Mouse (Mus musculus) gastrocnemius, postnatal 14 days (tissue): ENCODE measurements around the gene Hcfc1. TPM values are rescaled to one million over a fixed set of nuclear protein-coding genes. Genes with fewer than 3 reads are reported as not detected.

Source experiments
- DNase-seq: peaks from one replicate; pipeline ENCODE4 v3.0.0; 2021; ENCODE audit warnings: mixed read lengths
- intact Hi-C: fragments of 180-260 bp; cut with DNase I; formaldehyde crosslinking; loops from one replicate; pipeline ENCODE4 v1.15.1; 2025; ENCODE audit warnings: low total_unique reads
- long read RNA-seq, 2 experiments: library from polyadenylated mRNA; stranded (forward); transcript quantifications; one replicate each; pipeline ENCODE4 v2.0.0; 2021
- total RNA-seq, 2 experiments: library from RNA; stranded (reverse); gene quantifications; 2 replicates each; pipeline ENCODE4 v1.2.3; 2021

The Hcfc1 gene
- total RNA-seq, result 10 to 100 TPM; 39.9 to 43.9 TPM
- long read RNA-seq, experiment 1, partial matches to known transcripts, result 12 of 15 reads
- long read RNA-seq, experiment 1, other reads (novel, unspliced or antisense), result 3 of 15 reads
- long read RNA-seq, experiment 2, full-length matches to known transcripts, result 3 of 26 reads
- long read RNA-seq, experiment 2, partial matches to known transcripts, result 17 of 26 reads
- long read RNA-seq, experiment 2, other reads (novel, unspliced or antisense), result 6 of 26 reads

DNA sequence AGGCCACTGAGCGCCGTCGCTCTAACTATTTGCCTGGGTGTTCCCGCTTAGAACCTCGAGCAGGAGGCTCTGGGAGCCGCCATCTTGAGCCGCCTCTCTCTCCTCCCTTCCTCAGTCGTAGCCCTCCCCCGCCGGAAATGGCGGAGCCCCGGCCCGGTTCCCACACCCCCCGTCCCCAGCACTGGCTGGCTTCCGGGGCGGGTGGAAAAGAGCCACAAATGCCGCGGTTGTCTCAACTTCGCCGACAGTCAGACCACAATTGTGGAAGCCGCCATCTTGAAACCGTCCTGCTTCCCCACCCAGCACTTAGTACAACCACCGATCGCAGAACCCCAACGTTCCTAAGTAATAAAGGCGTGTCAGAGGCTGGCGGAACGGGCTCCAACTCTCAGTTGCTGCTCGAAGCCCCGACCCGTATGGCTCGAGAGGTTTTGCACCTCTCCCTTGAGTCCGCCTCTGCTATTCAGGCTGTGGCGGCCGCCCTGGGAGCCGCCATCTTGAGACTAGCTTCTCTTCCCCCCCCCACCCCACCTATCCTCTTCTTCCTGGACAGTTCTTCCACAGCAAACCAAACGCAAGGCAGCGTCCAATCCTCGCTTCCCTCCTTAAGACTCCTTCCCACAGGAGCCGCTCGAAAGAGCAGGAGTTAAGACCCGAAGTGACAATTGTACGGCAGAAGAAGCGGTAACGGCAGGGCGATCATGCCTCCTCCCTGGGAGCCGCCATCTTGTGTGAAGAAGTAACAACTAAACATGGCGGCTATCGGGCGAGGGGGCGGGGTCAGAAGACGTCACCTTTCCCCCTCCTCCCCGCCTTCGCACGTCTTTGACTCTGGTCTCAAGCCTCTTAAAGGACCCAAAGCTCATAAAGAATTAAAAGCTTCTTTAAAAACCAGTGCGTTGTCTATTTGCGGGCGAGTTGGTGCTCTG, at the start of gene Hcfc1:
Gene Hcfc1, minus strand, starts transcription at position 110 of the 929 bp plus-strand sequence.
- intact Hi-C loops, result no loop called here
- peak; percentile 90 for DNase-seq

DNA sequence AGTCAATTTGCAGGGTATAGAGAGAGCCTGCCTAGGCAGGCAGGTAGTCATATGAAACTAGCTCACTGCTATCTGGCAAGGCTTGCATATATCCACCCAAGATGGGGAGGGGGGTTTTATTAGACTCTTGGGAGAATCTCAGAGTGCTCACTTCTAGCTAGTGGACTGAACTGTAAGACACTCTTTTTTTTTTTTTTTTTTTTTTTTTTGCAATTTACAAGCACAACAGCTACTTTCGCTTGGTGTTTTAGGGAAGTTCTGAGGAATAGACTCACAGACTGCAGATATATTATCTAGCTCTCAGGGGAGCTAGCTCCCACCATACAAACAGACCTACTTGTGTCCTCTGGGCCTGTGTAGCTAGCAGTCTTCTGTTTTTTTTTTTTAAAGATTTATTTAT, 48.4 kb upstream of the Hcfc1 start:
- intact Hi-C loops, result no loop called here
- no peak for DNase-seq

DNA sequence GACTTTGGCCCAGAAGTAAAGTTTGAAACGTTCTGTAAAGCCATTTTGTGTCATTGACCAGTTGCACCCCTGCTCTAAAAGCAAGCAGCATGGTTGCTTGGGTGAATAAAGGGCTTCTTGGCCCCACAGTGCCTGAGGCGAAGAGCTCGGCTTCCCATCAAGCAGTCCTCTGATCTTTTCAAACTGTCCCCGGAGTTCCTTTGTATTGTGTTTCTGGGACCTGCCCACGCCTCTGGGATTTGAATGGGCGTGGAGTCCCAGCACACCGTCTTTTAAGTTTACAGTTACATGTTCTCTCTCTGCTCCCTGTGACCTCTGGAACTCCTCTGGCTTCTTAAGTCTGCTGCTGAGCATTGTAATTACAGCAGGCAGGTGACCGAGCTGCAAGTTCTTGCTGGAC, 41.9 kb upstream of the Hcfc1 start:
- intact Hi-C loops, result no loop called here
- DNase-seq, result no peak

DNA sequence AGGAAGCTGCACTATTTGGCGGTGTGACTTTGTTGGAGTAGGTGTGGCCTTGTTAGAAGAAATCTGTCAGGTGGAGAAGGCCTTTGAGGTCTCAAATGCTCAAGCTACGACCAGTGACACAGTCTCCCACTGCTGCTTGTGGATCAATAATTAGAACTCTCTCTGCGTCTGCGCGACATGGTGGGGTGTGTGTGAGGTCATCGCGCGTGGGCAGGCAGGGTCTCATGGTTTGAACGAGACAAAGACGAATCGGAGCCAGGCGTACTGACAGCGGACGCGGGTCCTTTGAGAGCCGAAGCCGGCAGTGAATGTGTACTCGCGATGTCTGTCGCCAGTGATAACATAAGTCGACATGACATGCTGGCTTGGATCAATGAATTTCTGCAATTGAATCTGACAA, 40.2 kb upstream of the Hcfc1 start:
- DNase-seq, result no peak
- intact Hi-C loops, result no loop called here

DNA sequence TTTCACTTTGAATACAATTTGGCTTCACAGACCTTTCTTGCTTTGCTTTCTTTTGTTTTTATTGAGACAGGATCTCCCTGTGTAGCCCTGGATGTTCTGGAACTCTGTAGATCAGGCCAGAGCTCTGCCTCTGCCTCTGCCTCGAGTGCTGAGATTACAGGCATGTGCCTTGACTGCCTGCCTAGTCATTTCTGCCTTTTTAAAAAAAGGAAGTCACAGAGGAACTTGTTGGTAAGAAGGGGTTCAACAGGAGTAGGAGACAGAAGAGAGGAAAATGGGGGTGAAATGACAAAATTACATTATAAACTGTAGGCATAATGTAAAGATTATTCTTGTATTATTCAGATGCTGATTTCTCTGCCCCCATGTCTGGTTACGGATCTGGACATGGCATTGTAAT, 37.5 kb upstream of the Hcfc1 start:
- intact Hi-C loops, result no loop called here

DNA sequence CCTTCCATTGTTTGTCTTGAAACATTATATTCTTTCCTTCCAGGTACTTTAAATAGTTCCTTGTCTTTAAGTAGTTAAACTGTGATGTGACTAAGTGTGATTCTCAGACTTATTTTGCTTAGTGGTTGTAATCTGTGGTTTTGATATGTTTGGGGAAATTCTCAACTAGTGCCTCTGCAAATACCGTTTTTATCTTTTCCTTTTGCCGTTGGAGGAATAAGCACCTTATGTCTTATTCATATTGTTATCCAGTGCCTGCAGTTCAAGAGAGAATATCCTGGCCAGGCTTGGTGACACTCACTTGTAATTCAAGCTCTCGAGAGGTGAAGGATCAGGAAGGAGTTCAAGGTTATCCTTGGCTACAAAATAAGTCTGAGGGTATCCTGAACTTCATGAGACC, 34.9 kb upstream of the Hcfc1 start:
- intact Hi-C loops, result no loop called here
- no peak for DNase-seq

More for the DNA sequence above, 37.5 kb upstream of the Hcfc1 start:
- DNase-seq, result no peak

DNA sequence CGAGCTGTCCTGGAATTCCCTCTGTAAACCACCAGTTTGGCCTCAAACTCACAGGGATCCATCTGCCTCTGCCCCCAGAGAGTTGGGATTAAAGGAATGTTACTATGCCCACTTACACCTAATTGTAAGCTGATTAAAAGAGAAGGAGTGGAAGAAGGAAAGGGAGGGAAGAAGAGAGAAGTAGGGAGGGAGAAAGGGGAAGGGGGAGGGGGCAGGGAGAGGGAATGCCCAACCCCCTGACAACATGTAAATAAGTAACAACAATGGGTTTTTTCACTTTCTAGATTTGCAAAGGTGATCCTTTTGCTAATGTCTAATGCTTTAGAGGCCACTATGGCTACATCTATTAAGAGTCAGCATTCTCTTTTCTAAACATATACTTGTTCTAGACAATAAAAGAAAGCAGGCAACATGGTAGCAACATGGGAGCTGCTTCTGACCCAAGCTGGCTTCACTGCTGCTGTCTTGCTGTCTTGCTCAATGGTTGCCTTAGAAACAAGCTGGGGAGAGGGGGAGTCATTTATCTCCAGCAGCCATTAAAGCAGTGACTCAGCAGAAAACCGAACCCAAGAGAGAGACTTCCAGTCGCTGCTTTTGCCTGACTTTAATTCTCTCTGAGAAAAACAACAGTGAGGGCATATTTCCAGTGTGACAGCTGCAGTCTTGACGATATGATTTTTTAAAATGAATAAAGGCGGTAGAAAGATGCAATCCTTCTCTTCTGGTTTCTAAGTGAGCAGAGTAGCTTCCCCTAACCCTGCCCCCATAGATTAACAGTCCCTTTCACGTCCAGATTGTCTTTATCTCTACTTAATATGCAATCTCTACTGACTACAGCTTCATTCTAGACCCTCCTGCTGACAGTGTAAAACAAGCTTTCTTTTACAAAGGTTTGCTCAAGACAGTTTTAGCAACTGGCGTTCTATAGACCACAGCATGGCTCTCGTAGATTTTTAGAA, 33.0 kb upstream of the Hcfc1 start:
- no peak for DNase-seq
- intact Hi-C loops, result no loop called here

DNA sequence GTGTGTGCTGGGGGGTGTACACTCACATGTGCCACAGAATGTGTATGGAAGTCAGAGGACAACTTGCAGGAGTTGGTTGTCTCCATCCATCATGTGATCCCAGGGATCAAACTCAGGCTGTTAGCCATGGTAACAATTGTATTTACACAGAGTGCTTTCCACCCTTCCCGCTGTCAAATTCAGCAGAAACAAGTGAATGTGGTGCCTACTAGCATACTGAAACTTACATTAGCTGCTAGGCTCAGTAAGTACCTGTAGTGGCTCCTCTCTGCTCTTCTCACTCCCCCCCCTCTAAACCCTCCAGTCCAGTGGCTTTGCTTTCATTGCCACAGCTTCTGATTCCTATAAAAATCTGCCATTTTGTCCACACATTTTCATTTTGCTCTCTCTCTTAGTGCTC, 11.6 kb upstream of the Hcfc1 start:
- no peak for DNase-seq
- intact Hi-C loops, result no loop called here

DNA sequence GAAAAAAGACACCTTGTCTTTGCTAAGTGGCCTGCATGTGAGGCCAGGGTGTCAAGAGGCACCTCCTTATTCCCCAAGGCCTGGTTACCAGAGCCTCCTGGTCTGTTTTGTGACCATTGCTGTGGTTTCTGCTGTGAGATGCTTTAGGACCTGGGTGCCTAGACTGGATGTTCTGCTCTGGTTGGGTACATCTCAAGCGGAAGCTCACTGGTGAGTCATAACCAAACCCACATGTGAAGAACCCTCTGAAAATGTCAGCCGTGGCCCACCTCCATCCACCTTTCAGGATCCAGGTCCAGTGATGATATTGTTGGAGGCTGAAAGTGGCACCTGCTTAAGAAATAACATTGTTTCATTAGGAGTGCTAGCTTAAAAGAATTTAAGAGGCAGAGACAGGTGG, 10.1 kb upstream of the Hcfc1 start:
- DNase-seq, result no peak
- intact Hi-C loops, result no loop called here

DNA sequence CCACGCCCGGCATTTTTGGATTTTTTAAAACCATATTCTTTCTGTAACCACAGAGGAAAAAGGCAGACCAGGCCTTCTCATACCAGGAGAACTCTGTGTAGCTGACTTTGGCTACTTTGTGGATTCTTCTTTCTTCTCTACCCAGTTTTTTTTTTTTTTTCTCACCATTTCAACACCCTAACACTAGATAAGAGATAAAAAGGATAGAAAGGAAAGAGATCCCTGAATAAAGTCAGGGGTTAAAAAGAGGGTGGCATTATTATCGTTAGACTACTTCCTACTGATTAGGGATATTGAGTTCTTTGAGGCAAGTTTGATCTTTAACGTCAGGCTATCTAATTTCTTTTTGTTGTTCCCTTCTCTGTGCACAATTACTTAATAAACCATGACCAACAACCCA, 6.6 kb upstream of the Hcfc1 start:
- intact Hi-C loops, result no loop called here

DNA sequence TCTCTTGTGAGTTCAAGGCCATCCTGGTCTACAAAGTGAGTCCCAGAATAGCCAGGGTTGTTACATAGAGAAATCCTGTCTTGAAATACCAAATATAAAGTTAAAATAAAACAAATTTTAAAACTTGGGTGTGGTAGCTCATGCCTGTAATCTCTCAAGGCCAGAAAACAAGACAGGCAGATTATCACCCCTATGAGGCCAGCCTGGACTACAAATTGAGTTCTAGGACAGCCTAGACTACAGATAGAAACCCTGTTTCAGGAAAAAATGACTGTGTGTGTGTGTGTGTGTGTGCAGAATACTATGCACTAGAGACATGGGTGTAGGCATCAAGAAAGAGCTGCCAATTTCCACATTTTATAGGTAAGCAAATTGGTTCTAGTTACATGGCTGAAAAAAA, 4.6 kb upstream of the Hcfc1 start:
- intact Hi-C loops, result no loop called here
- DNase-seq, result no peak

More for the DNA sequence above, 6.6 kb upstream of the Hcfc1 start:
- DNase-seq, result no peak

DNA sequence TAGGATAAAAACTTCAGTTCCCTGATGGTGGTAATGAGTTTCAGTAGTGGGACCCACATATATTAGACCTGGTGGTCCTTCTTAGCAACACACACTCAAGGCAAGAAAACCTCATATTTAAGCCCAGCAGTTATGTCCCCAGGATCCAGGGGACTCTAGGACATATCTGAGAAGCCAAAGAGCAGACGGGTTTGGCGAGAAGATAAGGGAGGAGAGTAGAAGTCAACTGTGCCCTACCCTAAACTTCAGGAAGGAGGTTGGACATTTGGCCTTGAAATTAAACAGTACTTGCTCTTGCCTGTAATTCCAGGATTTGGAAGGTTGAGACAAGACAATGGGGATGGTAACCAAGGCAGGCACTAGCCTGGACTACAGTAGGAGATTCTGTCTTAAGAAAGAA, 3.6 kb upstream of the Hcfc1 start:
- intact Hi-C loops, result no loop called here
- no peak for DNase-seq

DNA sequence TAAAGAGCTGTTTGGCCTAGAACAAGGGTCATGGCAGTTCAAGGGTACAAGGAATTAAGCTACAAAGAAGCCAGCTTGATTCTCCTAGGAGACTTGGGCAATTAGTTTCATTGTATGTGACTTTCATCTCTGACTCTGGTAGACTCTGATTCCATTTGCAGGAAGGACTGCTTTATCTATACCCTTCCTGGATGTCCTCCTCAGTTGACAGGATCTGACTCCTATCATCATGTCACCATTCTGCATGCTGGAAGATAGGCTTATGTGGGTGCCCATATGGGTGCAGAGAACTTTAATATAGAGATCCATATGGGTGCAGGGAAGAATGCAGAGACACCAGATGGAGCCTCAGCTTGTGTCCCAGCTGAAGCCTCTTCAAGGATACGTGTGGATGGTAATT, 3.0 kb upstream of the Hcfc1 start:
- intact Hi-C loops, result no loop called here
- DNase-seq, result no peak

DNA sequence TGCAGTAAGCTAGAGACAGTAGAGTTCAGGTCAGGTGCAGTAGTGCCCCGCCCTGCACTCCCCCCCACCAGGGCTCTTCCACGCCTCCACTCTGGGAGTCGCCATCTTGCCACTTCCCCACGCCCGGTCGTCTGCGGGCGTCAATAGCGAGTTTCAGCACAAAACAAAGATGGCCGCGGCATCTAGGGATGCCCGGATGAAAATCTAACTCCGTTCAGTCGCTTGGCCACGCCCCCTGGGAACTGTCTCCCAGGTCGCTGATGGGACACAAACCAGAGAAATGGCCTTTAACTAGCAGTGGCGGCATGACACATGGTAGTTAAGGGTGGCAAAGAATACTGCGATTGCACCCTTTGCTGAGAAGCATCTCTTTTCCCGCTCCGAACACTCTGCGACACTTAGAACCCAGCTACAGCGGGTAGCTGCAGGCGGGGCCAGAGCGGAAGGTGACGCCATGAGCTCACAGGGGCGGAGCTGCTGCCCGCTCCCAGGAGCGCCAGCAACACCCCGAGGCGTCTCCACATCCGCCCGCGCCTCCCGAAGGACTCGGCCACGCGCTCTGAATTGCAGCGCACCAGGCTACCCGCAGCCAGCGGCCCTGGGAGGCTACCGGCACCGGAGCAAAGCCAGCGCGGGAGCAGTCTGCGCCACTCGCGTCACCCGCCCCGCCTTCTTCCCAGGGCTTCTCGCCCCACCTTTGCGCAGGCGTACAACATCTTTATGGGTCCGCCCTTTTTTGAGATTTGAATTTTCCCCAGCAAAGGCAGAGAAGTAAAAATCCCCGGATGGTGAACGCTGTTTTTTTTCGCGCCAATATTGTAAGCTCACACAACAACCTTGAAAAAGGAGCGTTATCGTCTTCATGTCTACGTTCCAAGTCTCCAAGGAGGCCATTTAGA, 1.3 kb upstream of the Hcfc1 start:
- DNase-seq, result peak; percentile 88
- intact Hi-C loops, result no loop called here

DNA sequence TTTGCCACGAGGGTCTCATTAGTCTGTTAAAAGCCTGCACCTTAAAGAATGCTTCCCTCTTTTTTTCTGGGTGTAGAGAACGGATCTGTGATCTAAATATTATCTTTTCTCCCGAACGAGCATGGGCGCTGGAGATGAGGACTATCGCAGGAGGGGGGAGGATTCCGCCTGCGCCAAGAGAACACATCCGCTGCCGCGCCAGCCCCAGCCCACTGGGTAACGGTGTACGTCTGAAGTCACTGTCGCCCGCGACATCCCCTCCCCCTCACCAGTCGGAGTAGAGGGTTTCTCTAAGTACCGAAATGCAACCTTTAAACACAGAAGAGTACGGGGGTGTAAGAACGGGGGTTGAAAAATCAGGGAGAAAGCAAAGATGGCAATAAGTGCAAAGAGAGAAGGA, 850 bp downstream of the Hcfc1 start:
- intact Hi-C loops, result no loop called here
- peak; percentile 39 for DNase-seq

DNA sequence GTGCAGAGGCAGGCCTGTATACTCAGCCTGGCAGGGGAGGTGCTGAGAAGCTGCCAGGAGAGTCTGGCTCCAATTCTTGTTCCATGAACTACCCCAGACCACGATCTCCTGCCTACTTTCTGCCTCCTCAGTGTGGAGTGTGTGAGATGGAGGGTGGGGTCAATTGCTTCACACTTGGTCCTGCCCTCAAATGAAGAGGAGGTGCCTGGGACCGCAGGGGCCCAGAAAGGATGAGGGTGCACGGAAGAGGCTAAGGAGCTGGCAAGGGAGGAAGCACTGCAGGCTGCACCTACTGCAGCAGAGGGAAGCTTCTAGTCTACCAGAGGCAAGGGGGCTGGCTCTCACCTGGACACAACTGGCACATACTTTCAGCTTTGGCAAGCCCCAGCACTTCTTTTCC, 1.8 kb downstream of the Hcfc1 start:
- intact Hi-C loops, result no loop called here
- peak; percentile 6 for DNase-seq

DNA sequence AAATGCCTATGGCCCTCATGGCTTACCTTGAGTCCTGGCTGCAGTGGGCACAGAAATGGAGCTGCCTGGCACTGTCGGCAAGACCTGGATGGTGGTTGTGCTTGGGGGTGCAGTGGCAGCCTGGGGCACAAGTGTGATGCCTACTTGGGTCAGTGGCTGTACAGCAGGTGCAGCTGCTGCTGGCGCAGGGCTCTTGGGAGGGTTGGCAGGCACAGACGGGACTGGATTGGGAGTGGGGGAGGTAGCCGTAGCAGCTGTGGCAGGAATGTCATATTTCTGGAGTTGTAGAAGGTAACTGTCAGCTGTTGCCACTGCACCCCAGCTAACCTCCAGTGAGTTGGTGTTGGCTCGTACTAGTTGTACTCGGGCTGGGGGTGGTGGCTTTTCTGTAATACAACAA, 11.2 kb downstream of the Hcfc1 start:
- intact Hi-C loops, result no loop called here
- DNase-seq, result peak; percentile 62

DNA sequence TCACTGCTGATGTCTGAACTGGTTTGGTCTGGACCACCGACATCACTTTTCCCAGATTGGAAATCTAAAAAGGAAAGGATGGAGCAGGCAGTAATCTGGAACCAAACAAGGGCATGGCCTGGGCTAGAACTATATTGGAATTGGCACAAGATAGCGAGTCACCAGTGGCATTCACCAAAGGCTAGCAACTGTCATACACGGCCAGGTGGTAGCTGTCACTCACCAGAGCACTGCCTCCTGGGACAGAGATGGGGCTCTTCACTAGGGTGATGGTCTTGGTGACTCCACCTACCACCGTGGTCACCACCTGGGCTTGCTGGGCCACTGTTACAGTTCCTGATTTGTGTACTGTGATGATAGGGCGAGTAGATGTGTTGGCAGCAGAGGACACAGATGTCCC, 13.6 kb downstream of the Hcfc1 start:
- no peak for DNase-seq
- intact Hi-C loops, result no loop called here

DNA sequence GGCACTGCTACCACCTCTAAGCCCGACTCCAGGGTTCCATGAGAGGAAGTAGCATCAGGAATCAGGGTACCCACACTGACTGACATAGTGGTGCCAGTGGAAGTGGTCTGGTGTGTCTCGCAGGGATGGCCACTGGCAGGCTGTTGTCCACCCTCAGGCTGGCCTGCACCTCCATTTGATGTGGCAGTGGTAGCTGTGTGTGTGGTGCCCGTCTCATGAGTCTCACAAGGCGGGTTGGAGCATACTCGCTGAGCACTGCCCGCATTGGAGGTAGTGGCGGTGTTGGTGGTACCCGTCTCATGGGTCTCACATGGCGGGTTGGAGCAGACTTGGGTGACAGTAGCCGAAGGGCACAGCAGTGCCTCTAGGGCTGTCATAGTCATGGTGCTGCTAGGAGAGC, 16.8 kb downstream of the Hcfc1 start:
- DNase-seq, result no peak
- intact Hi-C loops, result loop anchor here (5.0 kb wide), 1 partner anchor 152 kb away; no protein-coding TSS in a partner anchor
